Mouse (Mus musculus) urinary bladder, adult 18-20 months (tissue): Measurements from ENCODE around the gene Sdhaf3.

Experiments
- DNase-seq, 2 experiments: peaks; one replicate each; pipeline ENCODE4 v3.0.0; 2022; ENCODE audit warnings: low spot score in 2 of 2, mixed read lengths in 2 of 2

Gene Sdhaf3

DNA sequence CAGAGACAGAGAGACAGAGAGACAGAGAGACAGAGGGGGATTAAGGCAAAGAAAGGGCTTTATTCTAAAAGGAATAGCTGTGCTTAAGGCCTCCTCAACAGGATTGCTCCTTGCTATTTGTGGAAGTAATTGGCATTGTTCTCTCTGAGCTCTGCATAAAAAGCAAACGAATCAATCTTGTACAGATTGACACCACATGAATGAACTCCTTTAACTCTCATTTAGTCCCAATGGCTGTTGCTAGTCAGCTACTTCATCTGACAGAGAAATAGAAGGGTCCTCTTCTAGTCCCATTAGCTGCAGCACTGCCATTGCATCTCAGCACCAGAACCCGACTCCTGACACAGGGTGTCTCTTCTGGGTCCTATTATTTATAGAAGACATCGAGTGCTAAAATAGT is 113.0 kb downstream of the Sdhaf3 start:
- DNase-seq: no peak

GRCm38 (mm10) chr6:7069463-7069862 is 113.7 kb downstream of the Sdhaf3 start:
- no peak for DNase-seq

- DNase-seq: no peak
Observed at GRCm38 (mm10) chr6:7082054-7082453, 126.2 kb downstream of the Sdhaf3 start.

DNA sequence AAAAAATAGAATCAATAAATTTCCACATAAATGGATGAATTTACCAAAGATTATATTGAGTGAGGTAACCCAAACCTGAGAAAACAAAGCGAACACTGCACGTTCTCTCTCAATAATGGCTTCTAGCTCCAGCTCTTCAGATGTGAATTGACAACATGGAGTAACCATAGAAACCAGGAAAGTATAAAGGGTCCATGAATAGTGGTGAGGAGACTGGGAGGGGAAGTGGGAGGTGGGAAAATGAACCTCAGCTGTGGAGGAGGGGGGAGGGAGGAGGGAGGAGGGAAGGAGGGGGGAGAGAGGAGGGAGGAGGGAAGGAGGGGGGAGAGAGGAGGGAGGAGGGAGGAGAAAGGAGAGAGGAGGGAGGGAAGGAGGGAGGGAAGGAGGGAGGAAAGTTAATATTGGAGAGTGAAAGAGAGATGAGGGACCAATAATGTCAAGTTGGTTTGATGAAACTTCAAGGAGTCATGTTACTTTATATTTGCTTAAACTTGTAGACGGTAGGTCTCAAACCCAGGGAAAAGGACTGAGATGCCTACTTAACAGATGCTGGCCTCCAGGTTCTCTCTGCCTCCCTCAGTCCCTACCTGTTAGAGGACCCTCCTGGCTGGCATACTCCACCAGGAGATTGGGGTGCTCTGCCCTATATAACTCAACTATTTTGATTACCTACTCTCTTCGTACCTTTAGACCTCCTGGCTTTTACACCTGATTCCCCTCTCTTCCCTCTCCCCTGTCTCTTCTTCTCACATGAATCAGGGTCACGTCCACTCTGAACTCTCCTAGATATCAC is 126.9 kb downstream of the Sdhaf3 start:
- DNase-seq: no peak

GRCm38 (mm10) chr6:7083661-7084060 is 127.9 kb downstream of the Sdhaf3 start:
- no peak for DNase-seq

DNA sequence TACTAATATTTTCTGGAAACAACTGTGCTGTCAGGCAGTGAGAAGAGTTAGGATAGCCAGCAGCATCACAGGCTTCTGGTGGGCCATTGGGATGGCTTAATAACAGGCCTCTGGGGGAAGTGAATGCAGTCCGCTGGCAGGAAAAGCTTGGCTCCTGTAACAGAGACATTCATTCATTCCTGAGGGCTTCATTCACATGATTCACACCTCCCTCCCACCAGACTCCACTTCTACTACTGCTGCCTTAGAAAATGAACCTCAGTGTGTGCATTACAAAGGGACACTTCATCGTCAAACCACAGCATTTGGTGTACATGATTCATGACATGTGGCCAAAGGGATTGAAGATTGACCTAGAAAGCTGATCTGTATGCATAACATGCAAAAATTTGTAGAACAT is 128.6 kb downstream of the Sdhaf3 start:
- DNase-seq: no peak

DNA sequence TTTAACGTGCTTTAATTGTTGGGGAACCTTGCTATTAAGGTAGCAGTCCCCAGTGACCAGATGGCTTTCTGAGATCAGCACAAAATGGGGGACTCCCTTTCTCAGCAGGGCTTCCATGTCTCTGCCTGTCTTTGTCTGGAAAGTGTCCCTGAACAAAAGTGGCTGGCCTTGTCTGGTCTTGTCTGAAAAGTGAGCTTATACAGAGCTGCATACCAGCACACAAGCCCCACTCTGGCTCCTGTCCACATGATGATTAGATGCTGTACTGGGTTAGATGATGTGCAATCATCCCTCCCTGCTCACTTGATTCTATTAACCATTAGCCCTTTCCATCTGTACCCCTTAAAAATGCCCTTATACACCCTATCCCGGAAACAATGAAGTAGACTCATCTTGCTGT is 129.7 kb downstream of the Sdhaf3 start:
- no peak for DNase-seq

GRCm38 (mm10) chr6:7092094-7092493 is 136.3 kb downstream of the Sdhaf3 start:
- no peak for DNase-seq
